Mouse (Mus musculus): ENCODE measurements around the gene Trpm5. TPM values are rescaled to one million over a fixed set of nuclear protein-coding genes. Genes with fewer than 3 reads are reported as not detected.

Gene Trpm5
- total RNA-seq (2015) (not detected in 2 replicates), total RNA-seq (2017) (not detected in 2 replicates)

GRCm38 (mm10) chr7:143094592-143095553 lies at the start of gene Trpm5:
Gene Trpm5 (minus strand): TSS chr7:143094642.
- ATAC-seq (replicated peaks; ENCODE audit: poor library complexity) = peak; percentile 70

GRCm38 (mm10) chr7:143142680-143143079 lies 48.2 kb upstream of the Trpm5 start:
- no peak for ATAC-seq (replicated peaks; ENCODE audit: poor library complexity)

GRCm38 (mm10) chr7:143139932-143140331 lies 45.5 kb upstream of the Trpm5 start:
- peak; percentile 38; the same call in 1 of the 2 replicates for ATAC-seq (replicated peaks; ENCODE audit: poor library complexity)

GRCm38 (mm10) chr7:143138789-143139188 lies 44.3 kb upstream of the Trpm5 start:
- ATAC-seq (replicated peaks; ENCODE audit: poor library complexity) = peak; percentile 88

- ATAC-seq (replicated peaks; ENCODE audit: poor library complexity) = no peak
Observed at GRCm38 (mm10) chr7:143136561-143136960, 42.1 kb upstream of the Trpm5 start.

GRCm38 (mm10) chr7:143136125-143136524 lies 41.7 kb upstream of the Trpm5 start:
- ATAC-seq (replicated peaks; ENCODE audit: poor library complexity) = no peak

GRCm38 (mm10) chr7:143132815-143133214 lies 38.4 kb upstream of the Trpm5 start:
- ATAC-seq (replicated peaks; ENCODE audit: poor library complexity) = peak; percentile 60

- ATAC-seq (replicated peaks; ENCODE audit: poor library complexity) = no peak
Observed at GRCm38 (mm10) chr7:143124902-143125301, 30.5 kb upstream of the Trpm5 start.

GRCm38 (mm10) chr7:143123876-143124669 lies 29.6 kb upstream of the Trpm5 start:
- no peak for ATAC-seq (replicated peaks; ENCODE audit: poor library complexity)

GRCm38 (mm10) chr7:143122191-143122590 lies 27.7 kb upstream of the Trpm5 start:
- peak; percentile 50 for ATAC-seq (replicated peaks; ENCODE audit: poor library complexity)

- 0 out of 2 replicates have a peak, but pooled peaks have one; percentile 7 for ATAC-seq (replicated peaks; ENCODE audit: poor library complexity)
Observed at GRCm38 (mm10) chr7:143119826-143120225, 25.4 kb upstream of the Trpm5 start.

GRCm38 (mm10) chr7:143119407-143119806 lies 25.0 kb upstream of the Trpm5 start:
- peak; percentile 40; the same call in 1 of the 2 replicates for ATAC-seq (replicated peaks; ENCODE audit: poor library complexity)

GRCm38 (mm10) chr7:143116521-143116920 lies 22.1 kb upstream of the Trpm5 start:
- no peak for ATAC-seq (replicated peaks; ENCODE audit: poor library complexity)

GRCm38 (mm10) chr7:143114773-143115172 lies 20.3 kb upstream of the Trpm5 start:
- no peak for ATAC-seq (replicated peaks; ENCODE audit: poor library complexity)

GRCm38 (mm10) chr7:143112395-143112794 lies 18.0 kb upstream of the Trpm5 start:
- no peak for ATAC-seq (replicated peaks; ENCODE audit: poor library complexity)

- peak; percentile 29; the same call in 1 of the 2 replicates for ATAC-seq (replicated peaks; ENCODE audit: poor library complexity)
Observed at GRCm38 (mm10) chr7:143111719-143112118, 17.3 kb upstream of the Trpm5 start.

- ATAC-seq (replicated peaks; ENCODE audit: poor library complexity) = 0 out of 2 replicates have a peak, but pooled peaks have one; percentile 33
Observed at GRCm38 (mm10) chr7:143110803-143111202, 16.4 kb upstream of the Trpm5 start.

- no peak for ATAC-seq (replicated peaks; ENCODE audit: poor library complexity)
Observed at GRCm38 (mm10) chr7:143109696-143110095, 15.3 kb upstream of the Trpm5 start.

- ATAC-seq (replicated peaks; ENCODE audit: poor library complexity) = no peak
Observed at GRCm38 (mm10) chr7:143108996-143109660, 14.7 kb upstream of the Trpm5 start.

- no peak for ATAC-seq (replicated peaks; ENCODE audit: poor library complexity)
Observed at GRCm38 (mm10) chr7:143108200-143108599, 13.8 kb upstream of the Trpm5 start.
